Mouse (Mus musculus) cerebellum, adult (tissue): ENCODE data around the gene Trmt112.
"Not testable (repeated sequence)": the region's sequence is repeated elsewhere in the genome, so short reads cannot be mapped to it uniquely, and the experiment has no call there.

Source experiments
- ATAC-seq: cut with Nextera tagmentation; 2 replicates; pipeline ENCODE4 v1.9.2; 2017; ENCODE audit warnings: mild to moderate bottlenecking, moderate library complexity, mixed read lengths; ENCODE audit not compliant: insufficient number of reproducible peaks, low FRiP score, low TSS enrichment

The Trmt112 gene

DNA sequence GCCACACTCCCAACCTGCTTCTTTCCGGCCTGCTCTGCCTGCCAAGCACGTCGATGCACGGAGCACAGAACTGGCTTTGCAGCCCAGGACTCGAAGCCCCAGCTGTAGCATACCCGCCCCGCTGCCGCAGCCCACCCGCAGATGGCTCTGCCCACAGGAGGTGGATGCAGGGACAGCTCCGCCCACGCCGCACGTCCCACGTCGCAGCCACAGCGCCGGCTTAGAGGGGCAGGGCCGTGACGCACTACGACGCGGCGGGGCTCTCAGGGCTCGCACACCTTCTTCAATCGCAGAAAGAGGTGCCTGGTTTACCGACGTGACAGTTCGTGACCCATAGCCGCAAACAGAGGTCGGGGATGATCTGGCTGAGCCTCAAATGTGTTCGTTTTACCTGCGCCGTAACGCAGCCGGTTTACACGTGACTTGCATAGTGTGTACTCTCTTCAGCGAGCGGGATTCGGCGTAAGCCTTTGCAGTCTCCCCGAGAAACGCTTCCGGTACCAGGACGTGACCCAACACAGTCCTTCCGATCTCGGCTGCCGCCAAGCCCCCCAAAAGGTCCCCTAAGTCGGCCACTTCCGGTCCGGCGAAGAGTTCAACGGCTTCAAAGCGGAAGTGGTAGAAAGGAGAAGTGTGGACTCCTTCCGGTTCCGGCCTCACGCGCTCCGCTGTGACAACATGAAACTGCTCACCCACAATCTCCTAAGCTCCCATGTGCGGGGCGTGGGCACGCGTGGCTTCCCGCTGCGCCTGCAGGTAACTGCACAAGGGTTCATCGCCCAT is at the start of gene Trmt112, which contains the start of gene Prdx5:
Trmt112 (plus strand) TSS at position 192 of the 783 bp plus-strand sequence.
Prdx5 (minus strand) TSS at position 600 of the 783 bp plus-strand sequence.
- peak; percentile 74 for ATAC-seq

DNA sequence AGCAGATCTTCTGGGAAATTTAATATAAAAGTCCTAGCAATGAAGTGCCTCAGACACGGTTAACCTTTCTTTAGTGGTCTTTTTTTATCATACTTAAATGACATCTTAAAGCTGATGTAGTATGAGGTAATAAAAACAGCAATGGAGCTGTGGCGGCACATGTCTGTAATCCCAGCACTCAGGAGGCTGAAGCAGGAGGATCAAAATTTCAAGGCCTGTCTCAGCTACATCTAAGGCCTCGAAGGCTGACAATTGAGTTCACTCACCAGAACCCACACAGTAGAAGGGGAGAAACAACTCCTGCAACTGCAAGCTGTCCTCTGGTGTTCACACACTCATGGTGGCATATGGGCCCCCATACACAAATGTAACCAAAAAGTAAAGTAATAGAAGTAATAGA is 49.5 kb upstream of the Trmt112 start:
- no peak for ATAC-seq

DNA sequence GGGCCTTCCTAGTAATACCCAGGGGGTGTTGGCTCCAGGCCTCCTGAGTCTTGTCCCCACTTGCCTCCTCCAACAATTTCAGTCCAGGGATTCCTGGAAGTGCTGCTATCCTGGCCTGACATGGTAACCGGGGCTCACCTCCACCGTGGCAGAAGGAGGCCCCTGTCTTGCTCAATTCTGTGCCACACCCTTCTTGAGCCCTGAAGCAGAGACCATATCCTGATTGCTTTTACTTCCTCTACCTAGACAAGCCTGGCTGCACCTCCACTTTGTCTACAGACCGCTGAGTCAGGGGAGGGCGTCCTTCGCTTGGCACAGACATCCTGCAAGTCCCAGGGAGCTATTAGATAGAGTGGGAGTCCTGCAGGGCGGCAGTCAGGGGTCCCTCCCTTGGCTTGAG is 48.8 kb upstream of the Trmt112 start:
- no peak for ATAC-seq

DNA sequence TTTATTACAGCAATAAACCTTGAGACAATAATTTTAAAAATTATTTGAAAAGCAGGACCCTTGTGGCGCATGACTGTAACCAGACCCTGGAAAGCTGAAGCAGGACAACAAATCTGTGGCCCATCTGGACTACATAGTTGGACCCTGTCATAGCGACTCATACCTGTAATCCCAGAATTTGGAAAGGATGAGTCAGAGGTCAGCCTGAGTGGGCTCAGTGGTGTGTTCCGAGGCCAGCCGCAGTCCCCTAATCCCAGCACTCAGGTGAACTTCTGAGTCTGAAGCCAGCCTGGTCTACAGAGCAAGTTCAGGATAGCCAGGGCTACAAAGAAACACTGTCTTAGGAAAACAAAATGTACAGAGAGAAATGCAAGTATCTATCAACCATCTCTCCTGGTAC is 48.0 kb upstream of the Trmt112 start:
- no peak for ATAC-seq

DNA sequence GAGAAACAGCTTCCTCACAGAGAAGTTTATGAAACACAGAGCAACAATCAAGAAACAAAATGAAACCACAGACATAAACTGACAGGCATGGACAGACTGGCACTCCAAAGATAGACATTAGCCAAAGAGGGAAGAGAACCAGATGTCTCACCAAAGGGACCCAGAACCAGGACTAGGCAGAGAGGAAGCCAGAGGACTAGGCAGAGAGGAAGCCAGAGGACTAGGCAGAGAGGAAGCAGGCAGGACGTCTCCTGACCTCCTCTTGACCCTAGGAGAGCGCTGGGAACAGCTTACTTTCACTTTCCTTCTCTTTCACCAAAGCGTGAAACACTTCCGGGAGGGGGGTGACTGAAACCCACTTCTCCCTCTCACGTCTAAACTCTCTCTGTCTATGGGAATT is 40.1 kb upstream of the Trmt112 start:
- ATAC-seq: no peak

DNA sequence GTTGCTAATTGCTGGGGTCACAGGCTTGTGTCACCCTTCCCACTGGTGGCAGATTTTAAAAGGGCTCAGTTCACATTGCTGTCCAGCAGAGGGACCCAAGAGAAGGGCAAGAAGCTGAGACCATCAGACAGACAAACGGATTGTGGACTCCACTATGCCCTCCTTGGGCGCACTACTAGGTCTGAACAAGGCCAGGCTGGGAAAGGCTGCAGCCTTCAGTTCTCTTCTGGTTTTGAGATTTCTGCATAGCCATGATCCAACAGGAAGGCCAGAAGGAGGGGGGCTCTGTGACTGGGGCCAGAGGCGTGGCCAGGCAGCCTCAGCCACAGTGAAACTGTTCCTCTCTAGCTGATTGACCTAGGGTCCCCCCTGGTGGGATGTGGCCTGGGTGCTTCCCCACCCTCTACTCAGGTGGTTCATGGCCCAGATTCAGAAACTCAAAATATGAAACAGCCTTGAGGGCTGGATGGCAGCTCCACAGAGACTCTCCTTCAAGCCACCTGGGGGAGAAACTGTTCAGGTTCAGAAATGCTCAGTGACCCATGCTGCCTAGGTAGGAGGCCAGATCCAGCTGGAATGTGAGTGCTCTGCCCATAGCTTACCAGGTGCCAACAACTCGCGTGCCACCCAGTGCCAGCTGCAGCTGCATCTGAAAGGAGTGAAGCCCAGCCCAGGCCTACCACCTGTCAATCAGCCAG is 37.8 kb upstream of the Trmt112 start:
- ATAC-seq: no peak

DNA sequence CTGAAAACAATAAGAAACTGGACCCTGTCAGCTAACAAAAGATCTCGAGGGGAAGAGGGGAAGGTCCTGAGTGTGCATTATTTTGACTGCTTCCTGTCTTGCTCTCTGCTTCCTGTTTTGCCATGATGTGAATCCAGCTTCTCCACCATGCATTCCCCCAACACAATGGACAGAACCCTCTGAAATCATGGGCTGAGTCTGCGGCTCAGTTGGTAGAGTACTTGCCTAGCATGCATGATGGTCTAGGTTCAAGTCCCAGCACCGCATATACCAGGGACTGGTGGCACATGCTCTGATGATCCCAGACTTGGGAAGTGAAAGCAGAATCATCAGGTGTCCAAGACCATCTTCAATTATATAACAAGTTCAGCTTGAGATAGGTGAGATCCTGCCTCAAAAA is 36.8 kb upstream of the Trmt112 start:
- no peak for ATAC-seq

DNA sequence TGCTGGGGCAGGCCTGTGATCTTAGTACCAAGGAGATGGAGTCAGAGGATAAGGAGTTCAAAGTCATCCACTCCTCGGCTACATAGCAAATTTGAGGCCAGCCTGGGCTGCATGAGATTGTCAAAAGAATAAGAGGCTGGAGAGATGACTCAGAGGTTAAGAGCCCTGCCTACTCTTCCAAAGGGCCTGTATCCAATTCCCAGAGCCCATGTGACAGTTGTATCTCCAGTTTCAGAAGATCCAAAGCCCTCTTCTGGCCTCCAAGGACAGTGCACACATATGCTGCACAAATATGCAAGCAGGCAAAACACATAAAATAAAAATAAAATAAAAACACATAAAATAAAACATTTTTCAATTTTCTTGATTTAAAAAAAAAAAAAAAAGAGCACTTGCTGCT is 35.2 kb upstream of the Trmt112 start:
- no peak for ATAC-seq

DNA sequence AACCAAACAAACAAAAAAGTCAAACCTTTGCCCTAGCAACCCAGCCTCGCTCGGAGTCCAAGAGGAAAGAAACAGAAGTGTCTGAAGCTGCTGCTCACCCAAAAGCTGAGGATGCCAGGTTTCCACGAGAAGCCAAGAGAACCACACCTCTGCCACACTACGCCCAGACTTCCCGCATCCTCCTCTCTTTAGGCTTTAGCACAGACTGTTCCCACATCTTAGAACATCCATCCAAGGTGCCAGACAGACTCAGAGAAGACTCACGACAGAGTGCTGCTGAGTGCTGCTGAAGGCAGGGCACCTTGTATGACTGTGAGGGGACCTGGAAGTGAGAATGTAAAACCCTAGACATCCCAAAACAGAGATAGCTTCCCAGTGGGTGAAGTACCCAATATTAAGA is 33.7 kb upstream of the Trmt112 start:
- no peak for ATAC-seq

DNA sequence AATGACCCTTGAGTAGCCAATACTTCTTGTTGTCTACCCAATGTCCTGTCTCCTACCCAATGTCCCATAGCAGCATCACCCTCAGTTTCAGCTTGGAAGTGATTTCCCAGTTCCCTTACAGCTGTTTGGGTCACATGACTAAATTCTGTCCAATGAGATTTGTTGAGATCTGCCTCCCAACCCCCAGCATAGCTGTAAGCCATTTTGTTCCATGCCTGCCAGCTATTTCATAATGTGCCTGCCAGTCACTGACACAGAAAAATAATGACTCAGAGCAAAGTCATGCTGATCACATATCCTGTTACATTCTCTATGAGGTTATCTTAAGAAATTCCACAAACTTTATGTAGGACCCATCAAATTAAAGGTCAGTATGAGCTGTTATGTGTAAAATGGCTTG is 32.7 kb upstream of the Trmt112 start:
- ATAC-seq: no peak

DNA sequence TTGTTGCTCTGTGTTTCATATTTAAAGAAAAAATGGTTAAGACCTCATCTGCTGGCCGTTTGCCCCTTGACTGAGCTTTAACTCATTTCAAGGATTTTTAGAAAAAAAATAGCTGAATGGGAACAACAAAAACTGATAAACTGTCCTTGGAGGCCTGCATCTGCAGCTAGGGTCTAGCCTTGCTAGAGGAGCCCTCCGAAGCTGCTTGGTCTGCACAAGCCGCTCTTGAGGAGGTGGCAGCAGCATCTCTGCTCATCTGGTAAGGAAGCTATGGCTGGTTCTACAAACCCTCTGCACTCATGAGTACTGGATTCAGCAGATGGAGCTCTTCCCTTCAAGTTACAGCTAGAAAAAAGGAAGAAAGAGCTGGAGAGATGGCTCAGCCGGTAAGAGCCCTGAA is 31.5 kb upstream of the Trmt112 start:
- no peak for ATAC-seq

DNA sequence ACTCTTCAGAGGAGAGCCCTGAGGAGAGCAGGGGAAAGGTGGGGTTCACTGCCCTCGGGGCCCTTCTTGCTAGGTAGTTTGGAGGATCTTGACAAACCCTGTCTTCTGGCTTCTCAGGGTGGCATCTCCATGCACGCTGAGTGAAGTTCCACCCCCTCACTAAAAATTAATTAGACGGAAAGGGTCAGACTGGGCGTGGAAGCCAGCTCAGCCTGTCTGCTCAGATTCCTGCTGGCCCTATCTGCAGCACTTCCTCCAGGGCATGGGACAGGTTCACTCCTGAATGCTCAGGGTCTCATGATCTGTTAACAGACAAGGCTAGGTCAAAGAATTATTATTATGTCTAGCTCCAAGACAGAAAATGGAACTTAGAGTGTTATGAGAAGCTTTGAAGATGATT is 17.0 kb upstream of the Trmt112 start:
- no peak for ATAC-seq

DNA sequence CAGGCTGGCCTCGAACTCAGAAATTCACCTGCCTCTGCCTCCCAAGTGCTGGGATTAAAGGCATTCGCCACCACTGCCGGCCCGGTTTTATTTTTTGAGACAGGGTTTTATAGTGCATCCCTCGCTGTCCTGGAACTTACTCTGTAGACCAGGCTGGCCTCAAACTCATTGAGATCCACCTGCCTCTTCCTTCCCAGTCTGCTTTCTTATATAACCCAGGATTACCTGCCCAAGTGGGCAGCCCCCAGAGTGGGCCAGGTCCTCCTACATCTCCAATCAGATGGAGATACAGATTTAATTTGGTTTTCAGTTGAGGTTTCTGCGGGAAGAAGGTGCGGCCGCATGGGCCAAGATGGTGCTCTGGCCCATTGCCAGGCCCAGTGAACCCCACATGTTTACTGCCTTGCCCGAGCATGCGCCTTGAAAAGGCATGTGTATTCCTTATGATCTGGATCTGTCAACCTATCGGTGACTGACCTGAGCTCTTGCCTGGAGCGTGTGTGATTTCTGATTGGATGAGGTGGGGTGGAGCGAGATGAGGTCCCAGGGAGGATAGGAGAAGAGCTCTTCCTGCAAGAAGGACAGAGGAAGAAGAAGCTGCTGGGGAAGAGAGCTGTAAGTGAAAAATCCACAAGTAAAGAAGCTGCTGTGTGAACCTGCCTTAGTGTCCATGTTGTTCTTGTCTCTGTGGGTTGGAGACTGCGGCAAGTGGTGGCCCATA is 15.6 kb upstream of the Trmt112 start:
- ATAC-seq: no peak

DNA sequence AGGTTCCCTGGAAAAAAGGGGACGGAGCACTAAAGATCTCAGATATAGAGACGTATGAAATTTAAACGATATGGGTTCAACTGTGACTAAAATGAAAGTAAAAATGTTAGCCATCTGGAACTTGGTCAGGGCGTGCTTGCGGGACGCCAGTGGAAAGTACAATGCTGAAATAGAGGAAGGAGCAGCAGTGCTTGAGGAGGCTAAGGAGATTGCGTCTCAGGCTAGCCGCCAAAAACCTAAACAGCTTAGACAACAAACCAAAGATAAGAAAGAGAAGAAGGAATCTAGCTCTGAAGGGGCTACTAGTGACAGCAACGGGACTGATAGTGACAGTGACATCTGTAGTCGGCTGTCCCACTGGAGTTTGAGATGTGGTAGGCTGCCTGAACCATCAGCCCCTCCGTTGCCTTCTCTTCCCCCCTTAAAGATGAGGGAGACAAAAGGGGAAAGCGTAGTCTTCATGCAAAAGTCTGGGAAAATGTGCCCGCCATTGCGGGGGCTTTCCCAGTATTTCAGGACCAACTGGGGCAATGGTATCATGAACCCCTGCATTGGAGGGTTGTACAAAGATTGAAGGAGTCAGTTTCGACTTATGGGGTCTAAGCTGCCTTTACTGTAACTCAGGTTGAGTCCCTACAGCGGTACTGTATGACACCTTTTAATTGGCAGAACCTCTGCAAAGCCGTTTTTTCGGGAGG is 13.7 kb upstream of the Trmt112 start:
- not testable (repeated sequence) for ATAC-seq

DNA sequence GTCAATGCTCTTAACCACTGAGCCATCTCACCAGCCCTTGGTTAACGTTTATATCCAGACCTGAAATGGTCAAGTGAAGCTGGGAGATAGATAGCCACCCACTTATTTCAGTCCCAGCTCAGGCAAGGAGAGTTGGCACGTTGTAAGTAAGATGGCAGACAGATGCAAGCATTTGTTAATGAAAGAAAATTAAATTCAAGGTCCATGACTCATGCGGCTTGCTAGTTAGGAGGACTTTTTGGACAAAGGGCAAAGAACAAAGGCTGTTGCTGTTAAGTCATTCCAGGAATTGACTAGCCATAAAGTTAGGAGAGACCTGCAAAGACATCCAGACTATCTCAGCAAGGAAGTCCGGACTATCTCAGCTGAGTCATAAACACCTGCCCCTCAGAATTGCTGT is 9.9 kb upstream of the Trmt112 start:
- ATAC-seq: no peak

DNA sequence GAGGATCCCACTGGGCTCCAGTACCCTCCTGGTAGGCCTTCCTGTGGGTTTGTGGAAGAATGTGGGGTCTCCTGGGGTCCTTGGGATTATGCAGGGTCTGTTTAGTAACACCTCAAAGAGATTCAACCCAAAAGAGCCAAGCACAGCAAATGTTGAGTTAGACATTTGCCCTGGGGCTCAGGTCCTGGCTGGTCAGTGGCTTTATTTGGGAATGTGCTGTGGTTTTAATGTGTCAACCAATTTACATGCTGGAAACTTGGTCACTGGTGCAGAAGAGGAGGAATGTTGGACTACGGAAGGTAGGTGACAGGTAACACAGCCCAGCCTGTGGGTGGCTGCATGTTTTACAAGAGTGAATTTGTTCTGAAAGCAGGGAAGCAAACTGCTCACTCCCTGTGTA is 6.5 kb upstream of the Trmt112 start:
- no peak for ATAC-seq

DNA sequence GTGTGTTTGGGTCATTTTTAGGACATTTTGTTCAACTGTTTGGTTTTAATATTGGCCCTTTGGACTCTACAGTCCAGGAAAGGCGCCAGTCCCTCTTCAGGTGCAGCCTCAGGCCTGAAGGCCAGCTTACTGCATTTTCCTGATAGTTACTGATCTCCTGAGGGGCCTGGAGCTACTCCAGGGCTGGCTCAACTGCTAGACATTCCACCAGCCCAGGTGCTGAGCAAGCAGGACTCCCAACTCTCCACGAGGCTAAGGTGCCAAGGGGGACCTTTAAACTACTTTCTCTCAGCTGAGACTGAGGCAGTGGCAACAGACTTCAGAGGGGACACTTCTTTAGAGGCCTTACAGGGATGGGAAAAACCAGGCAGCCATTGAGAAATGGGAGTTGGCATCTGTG is 4.7 kb upstream of the Trmt112 start:
- no peak for ATAC-seq

DNA sequence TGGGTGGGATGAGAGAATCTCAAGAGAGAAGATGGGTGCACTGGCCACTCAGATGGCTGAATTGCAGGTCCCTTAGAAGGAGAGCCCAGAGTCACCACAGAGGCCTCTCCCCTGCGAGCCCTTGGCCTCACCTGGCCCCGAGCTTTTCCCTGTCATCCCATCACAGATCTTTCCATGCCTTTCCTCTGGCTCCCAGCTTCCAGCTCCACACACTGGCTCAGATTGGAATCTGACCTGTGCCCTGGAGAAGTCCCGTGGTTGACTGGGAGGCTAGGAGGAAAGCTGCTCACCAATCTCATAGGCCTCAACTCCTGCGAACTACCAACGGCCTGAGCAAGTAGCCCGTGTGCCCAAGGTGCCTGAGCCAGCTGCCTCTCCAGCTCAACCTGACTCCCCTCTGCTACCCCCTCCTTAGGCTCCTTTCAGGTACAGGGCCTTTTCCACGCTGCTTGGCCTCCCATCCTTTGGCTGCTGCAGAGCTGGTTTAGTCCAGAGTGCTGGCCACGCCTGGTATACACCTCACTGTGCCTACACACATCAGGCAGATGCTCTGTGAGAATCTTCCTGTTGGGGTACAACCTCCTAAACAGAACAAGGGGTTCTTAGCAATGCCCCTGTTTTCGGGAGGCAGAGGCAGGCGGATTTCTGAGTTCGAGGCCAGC is 3.9 kb upstream of the Trmt112 start:
- no peak for ATAC-seq

DNA sequence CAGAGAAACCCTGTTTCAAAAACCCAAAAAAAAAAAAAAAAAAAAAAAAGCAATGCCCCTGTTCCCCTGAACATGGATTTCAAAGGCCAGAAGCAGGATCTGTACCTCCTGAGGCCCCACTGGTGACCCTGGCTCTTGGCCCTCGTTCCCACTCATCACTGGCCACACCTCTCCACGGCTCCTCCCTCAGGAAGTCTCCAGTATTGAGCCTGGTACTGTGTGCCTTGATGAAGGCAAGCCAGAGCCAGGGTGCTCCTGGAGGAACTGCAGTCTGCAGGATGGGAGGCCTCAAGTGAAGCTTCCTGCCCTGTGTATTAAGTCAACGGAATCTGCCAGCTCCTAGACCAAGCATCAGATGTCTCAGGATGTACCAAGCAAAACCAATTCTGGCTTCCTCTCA is 3.3 kb upstream of the Trmt112 start:
- ATAC-seq: no peak

DNA sequence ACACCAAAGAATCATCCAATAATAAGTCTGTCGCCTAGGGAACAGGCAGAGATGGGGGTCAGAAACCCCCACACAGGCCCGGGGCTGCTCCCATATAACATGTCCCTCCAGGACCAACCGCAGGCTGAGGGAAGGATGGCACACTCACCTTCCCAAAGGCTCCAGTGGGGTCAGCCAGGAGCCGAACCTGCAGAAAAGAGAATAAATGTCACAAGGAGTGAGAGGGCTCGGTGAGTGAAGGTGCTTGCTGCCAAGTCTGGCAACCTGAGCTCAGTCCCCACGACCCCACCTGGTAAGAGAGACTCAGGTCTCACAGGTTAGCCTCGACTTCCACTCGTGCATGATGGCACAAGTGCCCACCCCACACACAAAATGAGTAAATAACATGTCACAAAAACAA is 2.4 kb upstream of the Trmt112 start:
- ATAC-seq: no peak
